Comparison of ENCODE assay signal across 21 mouse cellular contexts in genomic region chr13:82359442-82359841, GRCm38 (mm10).
DNase-seq lines count a peak whose midpoint lies in the region; ATAC-seq and TF ChIP-seq lines count a peak whose summit lies in the region.
"Had no signal": no experiment of that assay in that cellular context is flagged by ENCODE, and none has a peak within 500 bp of the region (broad histone marks: within the 10 kb centered on the region; RNA-seq: fewer than 3 reads in every experiment).

No protein-coding gene starts in this region.

- no peak overlapping the region for H3K4me2 ChIP-seq in forebrain, embryonic 12.5 days
- H3K4me2 ChIP-seq in forebrain, postnatal 0 days (ENCODE audit: low read depth), result no peak overlapping the region
- H3K4me2 ChIP-seq in kidney, postnatal 0 days (ENCODE audit: low read length), result no peak overlapping the region
- H3K4me2 ChIP-seq: embryonic facial prominence, embryonic 13.5 days; hindbrain, embryonic 15.5 days; limb, embryonic 12.5 days; midbrain, embryonic 11.5 days had no signal

- no peaks in the 10 kb centered on the region for H3K27me3 ChIP-seq in forebrain, embryonic 12.5 days
- H3K27me3 ChIP-seq in forebrain, postnatal 0 days (ENCODE audit: insufficient read depth, low read length), result no peaks in the 10 kb centered on the region
- H3K27me3 ChIP-seq in kidney, adult 2 months (replicated peaks; ENCODE audit: control insufficient read depth, insufficient read depth, low read length), result no peaks in the 10 kb centered on the region
- no peaks in the 10 kb centered on the region for H3K27me3 ChIP-seq in kidney, postnatal 0 days (ENCODE audit: insufficient read depth, low read length)
- H3K27me3 ChIP-seq: CH12.LX; embryonic facial prominence, embryonic 13.5 days; hindbrain, embryonic 15.5 days; limb, embryonic 12.5 days had no signal

- H3K36me3 ChIP-seq in forebrain, embryonic 12.5 days (replicated peaks), result no peaks in the 10 kb centered on the region
- H3K36me3 ChIP-seq in forebrain, postnatal 0 days (ENCODE audit: insufficient read depth), result no peaks in the 10 kb centered on the region
- no peaks in the 10 kb centered on the region for H3K36me3 ChIP-seq in kidney, adult 2 months (ENCODE audit: control insufficient read depth, insufficient read depth, low read length)
- H3K36me3 ChIP-seq in kidney, postnatal 0 days (ENCODE audit: insufficient read depth, low read length), result no peaks in the 10 kb centered on the region
- H3K36me3 ChIP-seq: embryonic facial prominence, embryonic 13.5 days; forebrain, embryonic 10.5 days; hindbrain, embryonic 15.5 days; limb, embryonic 12.5 days had no signal

- no peak for TF ChIP-seq POLR2A in kidney, adult 2 months (IDR thresholded peaks at IDR 0.05; ENCODE audit: low read depth, low read length)

- H3K9me3 ChIP-seq in forebrain, embryonic 12.5 days, result no peaks in the 10 kb centered on the region
- H3K9me3 ChIP-seq in forebrain, postnatal 0 days (ENCODE audit: low read length), result no peaks in the 10 kb centered on the region
- no peaks in the 10 kb centered on the region for H3K9me3 ChIP-seq in kidney, postnatal 0 days (replicated peaks; ENCODE audit: low read length)
- H3K9me3 ChIP-seq: embryonic facial prominence, embryonic 13.5 days; forebrain, embryonic 10.5 days; hindbrain, embryonic 15.5 days; limb, embryonic 12.5 days had no signal

- no peak for DNase-seq in forebrain, postnatal 0 days
- DNase-seq in kidney, adult 2 months, result peak; percentile 70
- no peak for DNase-seq in kidney, adult 18-20 months
- peak; percentile 15 for DNase-seq in Muller cell, postnatal 12 days (ENCODE audit: inconsistent ontology term)
- DNase-seq in kidney, postnatal 0 days (ENCODE audit: low spot score), result peak; percentile 45
- no peak for DNase-seq in T-cell, adult 2 months (ENCODE audit: low spot score)
- DNase-seq: adrenal gland, postnatal 25 days; cerebellum, adult 2 months; gastrocnemius, postnatal 36 days; lung, postnatal 36 days; thymus, postnatal 36 days had no signal

- TF ChIP-seq CTCF in forebrain, postnatal 0 days (IDR thresholded peaks at IDR 0.05; ENCODE audit: low read depth), result no peak
- TF ChIP-seq CTCF in kidney, adult 2 months (conservative IDR thresholded peaks at IDR 0.05; ENCODE audit: insufficient read depth, insufficient read length, low read depth, low read length), result no peak
- no peak for TF ChIP-seq CTCF in kidney, postnatal 0 days (IDR thresholded peaks at IDR 0.05; ENCODE audit: low read depth)

- H3K4me1 ChIP-seq in forebrain, embryonic 12.5 days, result no peaks in the 10 kb centered on the region
- no peaks in the 10 kb centered on the region for H3K4me1 ChIP-seq in forebrain, postnatal 0 days (ENCODE audit: insufficient read depth)
- no peaks in the 10 kb centered on the region for H3K4me1 ChIP-seq in kidney, adult 2 months (ENCODE audit: control insufficient read depth, insufficient read depth, low read length)
- no peaks in the 10 kb centered on the region for H3K4me1 ChIP-seq in kidney, postnatal 0 days (replicated peaks; ENCODE audit: insufficient read depth, low read length)
- H3K4me1 ChIP-seq: embryonic facial prominence, embryonic 13.5 days; hindbrain, embryonic 15.5 days; limb, embryonic 12.5 days had no signal

- no peak overlapping the region for H3K4me3 ChIP-seq in forebrain, embryonic 12.5 days (replicated peaks)
- no peak overlapping the region for H3K4me3 ChIP-seq in forebrain, postnatal 0 days (ENCODE audit: low read depth, low read length)
- no peak overlapping the region for H3K4me3 ChIP-seq in kidney, adult 2 months (ENCODE audit: insufficient read depth, low read depth, low read length)
- no peak overlapping the region for H3K4me3 ChIP-seq in kidney, postnatal 0 days (replicated peaks; ENCODE audit: low read depth, low read length)
- H3K4me3 ChIP-seq: embryonic facial prominence, embryonic 13.5 days; forebrain, embryonic 10.5 days; hindbrain, embryonic 15.5 days; limb, embryonic 12.5 days had no signal

- 61% methylated on average over 1 of the region's 1 CpGs for WGBS in forebrain, embryonic 12.5 days
- 38% methylated on average over 1 of the region's 1 CpGs for WGBS in forebrain, postnatal 0 days
- WGBS in kidney, adult 2 months, result 68% methylated on average over 1 of the region's 1 CpGs
- 83% methylated on average over 1 of the region's 1 CpGs for WGBS in kidney, postnatal 0 days

- H3K9ac ChIP-seq in forebrain, embryonic 12.5 days, result no peak overlapping the region
- H3K9ac ChIP-seq in forebrain, postnatal 0 days, result no peak overlapping the region
- H3K9ac ChIP-seq in kidney, postnatal 0 days (ENCODE audit: low read depth, low read length), result no peak overlapping the region
- H3K9ac ChIP-seq: embryonic facial prominence, embryonic 13.5 days; hindbrain, embryonic 15.5 days; limb, embryonic 12.5 days; liver, embryonic 14.5 days had no signal

- peak; percentile 69; the same call in 1 of the 2 replicates for ATAC-seq in forebrain, embryonic 12.5 days (ENCODE audit: low FRiP score)
- ATAC-seq in forebrain, postnatal 0 days, result no peak
- no peak for ATAC-seq in kidney, postnatal 0 days (replicated peaks; ENCODE audit: low FRiP score, low read depth)
- ATAC-seq in erythroid progenitor cell, adult 5-6 weeks (replicated peaks; ENCODE audit: low FRiP score, poor library complexity, severe bottlenecking), result no peak
- ATAC-seq: intestine, embryonic 16.5 days had no signal

- no peak overlapping the region for H3K27ac ChIP-seq in forebrain, embryonic 12.5 days
- H3K27ac ChIP-seq in forebrain, postnatal 0 days (ENCODE audit: low read depth, low read length), result no peak overlapping the region
- H3K27ac ChIP-seq in kidney, adult 2 months (ENCODE audit: insufficient read depth, low read depth, low read length), result no peak overlapping the region
- H3K27ac ChIP-seq in kidney, postnatal 0 days, result no peak overlapping the region
- H3K27ac ChIP-seq: embryonic facial prominence, embryonic 13.5 days; forebrain, embryonic 10.5 days; hindbrain, embryonic 15.5 days; limb, embryonic 12.5 days; liver, embryonic 14.5 days had no signal

Comparison
In these comparisons a context has a peak if more than half of its experiments do, and no peak if none do; other contexts are left out.
1. DNase-seq: peak in kidney, adult 2 months (single experiment), Muller cell, postnatal 12 days (single experiment) and kidney, postnatal 0 days (single experiment); none in forebrain, postnatal 0 days (single experiment), kidney, adult 18-20 months (single experiment) and T-cell, adult 2 months (single experiment).